In genomic region chr1:88253540-88253939, GRCm38 (mm10) we compare ENCODE assay signal across 38 mouse cellular contexts. TPM values are rescaled to one million over a fixed set of nuclear protein-coding genes. Genes with fewer than 3 reads are reported as not detected.
DNase-seq lines count a peak whose midpoint lies in the region; ATAC-seq lines count a peak whose summit lies in the region.
"Had no signal": no experiment of that assay in that cellular context is flagged by ENCODE, and none has a peak within 500 bp of the region (broad histone marks: within the 10 kb centered on the region; RNA-seq: fewer than 3 reads in every experiment).

No protein-coding gene starts in this region.

- WGBS in liver, embryonic 13.5 days (ENCODE audit: insufficient replicate concordance): 57% methylated on average over 6 of the region's 6 CpGs
- 69% methylated on average over 6 of the region's 6 CpGs for WGBS in liver, embryonic 11.5 days
- 71% methylated on average over 6 of the region's 6 CpGs for WGBS in intestine, embryonic 15.5 days
- WGBS in liver, embryonic 15.5 days (ENCODE audit: insufficient replicate concordance): 51% methylated on average over 6 of the region's 6 CpGs
- WGBS in hindbrain, embryonic 16.5 days: 75% methylated on average over 6 of the region's 6 CpGs

- H3K9me3 ChIP-seq in liver, embryonic 13.5 days (replicated peaks): peaks cover 70% of the 10 kb centered on the region
- peaks cover 76% of the 10 kb centered on the region for H3K9me3 ChIP-seq in liver, embryonic 11.5 days (ENCODE audit: control insufficient read depth, low read length)
- 0 out of 2 replicates have a peak, but pooled peaks cover 9% of the 10 kb centered on the region for H3K9me3 ChIP-seq in intestine, embryonic 15.5 days
- peaks cover 41% of the 10 kb centered on the region; the same call in 1 of the 2 replicates for H3K9me3 ChIP-seq in liver, embryonic 15.5 days (replicated peaks)
- H3K9me3 ChIP-seq in hindbrain, embryonic 16.5 days (ENCODE audit: control insufficient read depth, low read length): peaks cover 73% of the 10 kb centered on the region

- no peak overlapping the region for H3K9ac ChIP-seq in liver, embryonic 13.5 days
- no peak overlapping the region for H3K9ac ChIP-seq in liver, embryonic 11.5 days (ENCODE audit: low read depth, low read length)
- no peak overlapping the region for H3K9ac ChIP-seq in intestine, embryonic 15.5 days
- H3K9ac ChIP-seq in liver, embryonic 15.5 days: no peak overlapping the region
- H3K9ac ChIP-seq in hindbrain, embryonic 16.5 days (ENCODE audit: low read depth, low read length): no peak overlapping the region
- H3K9ac ChIP-seq: forebrain, embryonic 13.5 days; heart, embryonic 15.5 days; limb, embryonic 15.5 days; midbrain, embryonic 12.5 days; neural tube, embryonic 12.5 days had no signal

- H3K27me3 ChIP-seq in liver, embryonic 13.5 days: no peaks in the 10 kb centered on the region
- no peaks in the 10 kb centered on the region for H3K27me3 ChIP-seq in liver, embryonic 11.5 days (replicated peaks; ENCODE audit: control insufficient read depth, insufficient read depth, low read length)
- no peaks in the 10 kb centered on the region for H3K27me3 ChIP-seq in intestine, embryonic 15.5 days (replicated peaks)
- H3K27me3 ChIP-seq in liver, embryonic 15.5 days: no peaks in the 10 kb centered on the region
- H3K27me3 ChIP-seq in hindbrain, embryonic 16.5 days (replicated peaks; ENCODE audit: control insufficient read depth, insufficient read depth, low read length): no peaks in the 10 kb centered on the region
- H3K27me3 ChIP-seq: forebrain, embryonic 13.5 days; heart, embryonic 15.5 days; limb, embryonic 15.5 days; midbrain, embryonic 12.5 days; neural tube, embryonic 12.5 days had no signal

- H3K4me2 ChIP-seq in liver, embryonic 13.5 days: no peak overlapping the region
- H3K4me2 ChIP-seq in liver, embryonic 11.5 days: no peak overlapping the region
- H3K4me2 ChIP-seq in intestine, embryonic 15.5 days (replicated peaks): no peak overlapping the region
- no peak overlapping the region for H3K4me2 ChIP-seq in liver, embryonic 15.5 days
- H3K4me2 ChIP-seq in hindbrain, embryonic 16.5 days (ENCODE audit: low read length): no peak overlapping the region
- H3K4me2 ChIP-seq: forebrain, embryonic 13.5 days; heart, embryonic 15.5 days; limb, embryonic 15.5 days; midbrain, embryonic 12.5 days; neural tube, embryonic 12.5 days had no signal

- H3K4me1 ChIP-seq in liver, embryonic 13.5 days (replicated peaks): no peaks in the 10 kb centered on the region
- no peaks in the 10 kb centered on the region for H3K4me1 ChIP-seq in liver, embryonic 11.5 days (replicated peaks; ENCODE audit: control insufficient read depth, insufficient read depth, low read length)
- H3K4me1 ChIP-seq in intestine, embryonic 15.5 days (replicated peaks): no peaks in the 10 kb centered on the region
- H3K4me1 ChIP-seq in liver, embryonic 15.5 days (replicated peaks): no peaks in the 10 kb centered on the region
- H3K4me1 ChIP-seq in hindbrain, embryonic 16.5 days (ENCODE audit: control insufficient read depth, insufficient read depth, low read depth, low read length): no peaks in the 10 kb centered on the region
- H3K4me1 ChIP-seq: forebrain, embryonic 13.5 days; heart, embryonic 10.5 days; heart, embryonic 15.5 days; limb, embryonic 10.5 days; limb, embryonic 15.5 days; midbrain, embryonic 12.5 days; neural tube, embryonic 12.5 days had no signal

- H3K27ac ChIP-seq in liver, embryonic 13.5 days: no peak overlapping the region
- H3K27ac ChIP-seq in liver, embryonic 11.5 days (ENCODE audit: low read depth, low read length): no peak overlapping the region
- no peak overlapping the region for H3K27ac ChIP-seq in intestine, embryonic 15.5 days
- H3K27ac ChIP-seq in liver, embryonic 15.5 days (replicated peaks): no peak overlapping the region
- H3K27ac ChIP-seq in hindbrain, embryonic 16.5 days (ENCODE audit: low read depth, low read length): no peak overlapping the region
- H3K27ac ChIP-seq: forebrain, embryonic 13.5 days; heart, embryonic 10.5 days; heart, embryonic 15.5 days; hindbrain, postnatal 0 days; limb, embryonic 10.5 days; limb, embryonic 15.5 days; macrophage; midbrain, embryonic 12.5 days; neural tube, embryonic 12.5 days had no signal

- peak; percentile 11; the same call in 1 of the 2 replicates for ATAC-seq in liver, embryonic 13.5 days (ENCODE audit: low read depth)
- no peak for ATAC-seq in liver, embryonic 11.5 days (replicated peaks; ENCODE audit: low FRiP score)
- ATAC-seq in intestine, embryonic 15.5 days: peak; percentile 36
- 0 out of 2 replicates have a peak, but pooled peaks have one; percentile 22 for ATAC-seq in liver, embryonic 15.5 days (ENCODE audit: insufficient read depth)
- peak; percentile 3; the same call in 1 of the 2 replicates for ATAC-seq in neutrophil, adult 5-6 weeks (ENCODE audit: extremely low read depth, insufficient number of reproducible peaks, low FRiP score, poor library complexity, severe bottlenecking)
- no peak for ATAC-seq in hindbrain, embryonic 16.5 days
- ATAC-seq: CD4-positive, CD25-positive, alpha-beta regulatory T cell, adult 4 months; forebrain, embryonic 13.5 days; hindbrain, postnatal 0 days; lung, postnatal 0 days had no signal

- H3K4me3 ChIP-seq in liver, embryonic 13.5 days (replicated peaks): no peak overlapping the region
- H3K4me3 ChIP-seq in liver, embryonic 11.5 days (ENCODE audit: low read depth, low read length): no peak overlapping the region
- H3K4me3 ChIP-seq in intestine, embryonic 15.5 days (replicated peaks): no peak overlapping the region
- H3K4me3 ChIP-seq in liver, embryonic 15.5 days (replicated peaks): no peak overlapping the region
- H3K4me3 ChIP-seq in hindbrain, embryonic 16.5 days (ENCODE audit: low read length): no peak overlapping the region
- H3K4me3 ChIP-seq: forebrain, embryonic 13.5 days; heart, embryonic 10.5 days; heart, embryonic 15.5 days; limb, embryonic 10.5 days; limb, embryonic 15.5 days; midbrain, embryonic 12.5 days; myocyte; neural tube, embryonic 12.5 days had no signal

- DNase-seq in liver, embryonic 13.5 days: no peak
- DNase-seq in liver, embryonic 11.5 days (ENCODE audit: low spot score): no peak
- DNase-seq in cerebellum, postnatal 25 days: no peak
- DNase-seq in adrenal gland, postnatal 25 days: no peak
- DNase-seq: adrenal gland, postnatal 36 days; cerebellum, adult 18-20 months; cerebellum, postnatal 10 days; gastrocnemius, postnatal 14 days; kidney, adult 11 months; kidney, postnatal 4 days; layer of hippocampus, postnatal 36 days; right cerebral cortex, postnatal 4 days had no signal

- no peaks in the 10 kb centered on the region for H3K36me3 ChIP-seq in liver, embryonic 13.5 days
- no peaks in the 10 kb centered on the region for H3K36me3 ChIP-seq in liver, embryonic 11.5 days (ENCODE audit: control insufficient read depth, insufficient read depth, low read length)
- no peaks in the 10 kb centered on the region for H3K36me3 ChIP-seq in intestine, embryonic 15.5 days
- no peaks in the 10 kb centered on the region for H3K36me3 ChIP-seq in liver, embryonic 15.5 days (replicated peaks)
- no peaks in the 10 kb centered on the region for H3K36me3 ChIP-seq in hindbrain, embryonic 16.5 days (ENCODE audit: control insufficient read depth, insufficient read depth, low read length)
- H3K36me3 ChIP-seq: heart, embryonic 10.5 days; heart, embryonic 15.5 days; limb, embryonic 10.5 days; limb, embryonic 15.5 days; midbrain, embryonic 12.5 days; neural tube, embryonic 12.5 days had no signal

RNA-seq across cellular contexts. Expression of gene Hjurp, which starts 23.9 kb away (rescaled TPM):
- polyA plus RNA-seq in liver, embryonic 13.5 days (2015; fragmentation: Nextera tagmentation; extraction: Ambion mirVana): 61.0 and 69.7 TPM in 2 replicates
- 146 and 168 TPM in 2 replicates for polyA plus RNA-seq in liver, embryonic 11.5 days (2014; fragmentation: Nextera tagmentation; extraction: Ambion mirVana)
- 158 and 160 TPM in 2 replicates for polyA plus RNA-seq in intestine, embryonic 15.5 days (2015; fragmentation: Nextera tagmentation; extraction: Ambion mirVana)
- polyA plus RNA-seq in liver, embryonic 15.5 days (2015; fragmentation: Nextera tagmentation; extraction: Ambion mirVana): 62.7 and 70.9 TPM in 2 replicates
- total RNA-seq in neutrophil, adult 5-6 weeks (2017): 72.4 and 80.5 TPM in 2 replicates
- 66.4 and 80.3 TPM in 2 replicates for polyA plus RNA-seq in hindbrain, embryonic 16.5 days (2015; fragmentation: Nextera tagmentation; extraction: Ambion mirVana)
- 58.4 and 64.0 TPM in 2 replicates for total RNA-seq in adrenal gland, postnatal 25 days (2021)

RNA-seq across cellular contexts. Expression of gene Trpm8, which starts 23.9 kb away (rescaled TPM):
- not detected in 2 replicates for polyA plus RNA-seq in liver, embryonic 13.5 days (2015; fragmentation: Nextera tagmentation; extraction: Ambion mirVana)
- not detected in 2 replicates for polyA plus RNA-seq in liver, embryonic 11.5 days (2014; fragmentation: Nextera tagmentation; extraction: Ambion mirVana)
- polyA plus RNA-seq in intestine, embryonic 15.5 days (2015; fragmentation: Nextera tagmentation; extraction: Ambion mirVana): not detected in 2 replicates
- polyA plus RNA-seq in liver, embryonic 15.5 days (2015; fragmentation: Nextera tagmentation; extraction: Ambion mirVana): not detected in 2 replicates
- total RNA-seq in neutrophil, adult 5-6 weeks (2017): not detected in 2 replicates
- polyA plus RNA-seq in hindbrain, embryonic 16.5 days (2015; fragmentation: Nextera tagmentation; extraction: Ambion mirVana): 0.10 and 0.14 TPM in 2 replicates
- not detected in 2 replicates for total RNA-seq in adrenal gland, postnatal 25 days (2021)
- total RNA-seq: adrenal gland, adult 18-20 months; adrenal gland, postnatal 36 days; gastrocnemius, postnatal 14 days; granulocyte monocyte progenitor cell, adult 5-6 weeks; heart, postnatal 25 days had no signal
- polyA plus RNA-seq: CD4-positive, CD25-positive, alpha-beta regulatory T cell, adult 4 months; heart, embryonic 15.5 days; hindbrain, embryonic 11.5 days; kidney, embryonic 16.5 days; limb, embryonic 10.5 days; limb, embryonic 15.5 days; lung, postnatal 0 days; macrophage; midbrain, embryonic 12.5 days; neural tube, embryonic 12.5 days; stomach, embryonic 14.5 days; urinary bladder, adult 2 months had no signal

RNA-seq across cellular contexts. Expression of gene Mroh2a, which starts 26.8 kb away (rescaled TPM):
- polyA plus RNA-seq in liver, embryonic 13.5 days (2015; fragmentation: Nextera tagmentation; extraction: Ambion mirVana): 0.41 TPM in 2 replicates
- 1.3 and 1.5 TPM in 2 replicates for polyA plus RNA-seq in liver, embryonic 11.5 days (2014; fragmentation: Nextera tagmentation; extraction: Ambion mirVana)
- 0.88 and 1.0 TPM in 2 replicates for polyA plus RNA-seq in intestine, embryonic 15.5 days (2015; fragmentation: Nextera tagmentation; extraction: Ambion mirVana)
- 0.28 and 0.73 TPM in 2 replicates for polyA plus RNA-seq in liver, embryonic 15.5 days (2015; fragmentation: Nextera tagmentation; extraction: Ambion mirVana)
- 0.35 and 0.49 TPM in 2 replicates for total RNA-seq in neutrophil, adult 5-6 weeks (2017)
- polyA plus RNA-seq in hindbrain, embryonic 16.5 days (2015; fragmentation: Nextera tagmentation; extraction: Ambion mirVana): 0.45 and 0.54 TPM in 2 replicates
- total RNA-seq in adrenal gland, postnatal 25 days (2021): 0.33 TPM in 1 of 2 replicates, not detected in the other
- total RNA-seq: gastrocnemius, postnatal 14 days; midbrain, postnatal 0 days had no signal
- polyA plus RNA-seq: cortical plate, adult 2 months had no signal

RNA-seq across cellular contexts. Expression of gene Ugt1a1, which starts 41.8 kb away (rescaled TPM):
- 0.08 TPM in 1 of 2 replicates, not detected in the other for polyA plus RNA-seq in liver, embryonic 13.5 days (2015; fragmentation: Nextera tagmentation; extraction: Ambion mirVana)
- polyA plus RNA-seq in liver, embryonic 11.5 days (2014; fragmentation: Nextera tagmentation; extraction: Ambion mirVana): 0.14 TPM in 1 of 2 replicates, not detected in the other
- polyA plus RNA-seq in intestine, embryonic 15.5 days (2015; fragmentation: Nextera tagmentation; extraction: Ambion mirVana): 29.2 and 30.1 TPM in 2 replicates
- polyA plus RNA-seq in liver, embryonic 15.5 days (2015; fragmentation: Nextera tagmentation; extraction: Ambion mirVana): 0.20 TPM in 1 of 2 replicates, not detected in the other
- 1.1 and 3.5 TPM in 2 replicates for total RNA-seq in neutrophil, adult 5-6 weeks (2017)
- polyA plus RNA-seq in hindbrain, embryonic 16.5 days (2015; fragmentation: Nextera tagmentation; extraction: Ambion mirVana): not detected in 2 replicates
- total RNA-seq in adrenal gland, postnatal 25 days (2021): 27.4 and 28.3 TPM in 2 replicates
- total RNA-seq: heart, postnatal 25 days; layer of hippocampus, postnatal 36 days; left cerebral cortex, postnatal 10 days; midbrain, postnatal 0 days had no signal
- polyA plus RNA-seq: CD4-positive, CD25-positive, alpha-beta regulatory T cell, adult 4 months; forebrain, embryonic 13.5 days; heart, embryonic 10.5 days; heart, embryonic 15.5 days; hindbrain, embryonic 11.5 days; limb, embryonic 10.5 days; macrophage; midbrain, embryonic 12.5 days; midbrain, postnatal 0 days; myocyte; neural tube, embryonic 12.5 days had no signal

RNA-seq across cellular contexts. Expression of gene Dnajb3, which starts 48.0 kb away (rescaled TPM):
- 11.3 and 11.4 TPM in 2 replicates for polyA plus RNA-seq in liver, embryonic 13.5 days (2015; fragmentation: Nextera tagmentation; extraction: Ambion mirVana)
- 7.9 and 10.4 TPM in 2 replicates for polyA plus RNA-seq in liver, embryonic 11.5 days (2014; fragmentation: Nextera tagmentation; extraction: Ambion mirVana)
- 6.1 and 8.3 TPM in 2 replicates for polyA plus RNA-seq in intestine, embryonic 15.5 days (2015; fragmentation: Nextera tagmentation; extraction: Ambion mirVana)
- polyA plus RNA-seq in liver, embryonic 15.5 days (2015; fragmentation: Nextera tagmentation; extraction: Ambion mirVana): 9.8 and 10.4 TPM in 2 replicates
- not detected in 2 replicates for total RNA-seq in neutrophil, adult 5-6 weeks (2017)
- polyA plus RNA-seq in hindbrain, embryonic 16.5 days (2015; fragmentation: Nextera tagmentation; extraction: Ambion mirVana): 11.6 and 12.1 TPM in 2 replicates
- total RNA-seq in adrenal gland, postnatal 25 days (2021): 3.4 and 5.9 TPM in 2 replicates
- total RNA-seq: granulocyte monocyte progenitor cell, adult 5-6 weeks had no signal
- polyA plus RNA-seq: macrophage, myocyte had no signal

Comparison
In these comparisons a context has a peak if more than half of its experiments do, and no peak if none do; other contexts are left out.
1. ATAC-seq: peak in liver, embryonic 13.5 days (single experiment), intestine, embryonic 15.5 days (single experiment), liver, embryonic 15.5 days (single experiment) and neutrophil, adult 5-6 weeks (single experiment); none in liver, embryonic 11.5 days (single experiment) and hindbrain, embryonic 16.5 days (single experiment).